Mouse (Mus musculus) limb, embryonic 13.5 days (tissue): Measurements from ENCODE around the gene Vhl. TPM values are rescaled to one million over a fixed set of nuclear protein-coding genes. Genes with fewer than 3 reads are reported as not detected.
A peak's percentile ranks its signal among the peaks of the same experiment; 100 is the strongest.
"Not testable (repeated sequence)": the region's sequence is repeated elsewhere in the genome, so short reads cannot be mapped to it uniquely, and the experiment has no call there.

Experiments used
- ATAC-seq: fragments of 200-750 bp; cut with Nextera tagmentation; 2 replicates; pipeline ENCODE4 v1.8.0; 2017; ENCODE audit warnings: low read depth, moderate number of reproducible peaks, moderate TSS enrichment; ENCODE audit not compliant: low FRiP score
- H3K27ac ChIP-seq: fragments of 300-500 bp; sonication (generic); 2 replicates; pipeline ENCODE4 v1.5.1; 2015; ENCODE audit warnings: inconsistent platforms, mild to moderate bottlenecking, moderate library complexity
- H3K27me3 ChIP-seq: fragments of 300-500 bp; sonication (generic); 2 replicates; pipeline ENCODE4 v1.6.1; 2015; ENCODE audit warnings: mild to moderate bottlenecking, inconsistent platforms
- H3K36me3 ChIP-seq: fragments of 300-500 bp; sonication (generic); 2 replicates; pipeline ENCODE4 v1.6.1; 2015; ENCODE audit warnings: inconsistent platforms, mild to moderate bottlenecking, moderate library complexity
- H3K4me1 ChIP-seq: fragments of 300-500 bp; sonication (generic); 2 replicates; pipeline ENCODE4 v1.6.1; 2015; ENCODE audit warnings: inconsistent platforms
- H3K4me2 ChIP-seq: fragments of 300-500 bp; sonication (generic); replicated peaks from 2 replicates; pipeline ENCODE4 v1.6.1; 2015; ENCODE audit warnings: inconsistent platforms, mild to moderate bottlenecking, moderate library complexity
- H3K4me3 ChIP-seq: fragments of 300-500 bp; sonication (generic); 2 replicates; pipeline ENCODE4 v1.5.1; 2015; ENCODE audit warnings: moderate library complexity, mild to moderate bottlenecking, inconsistent platforms
- H3K9ac ChIP-seq: fragments of 300-500 bp; sonication (generic); 2 replicates; pipeline ENCODE4 v1.6.1; 2015; ENCODE audit warnings: mild to moderate bottlenecking, inconsistent platforms
- H3K9me3 ChIP-seq: fragments of 300-500 bp; sonication (generic); 2 replicates; pipeline ENCODE4 v1.6.1; 2016; ENCODE audit warnings: inconsistent platforms
- WGBS: fragments of 180-500 bp; shearing (Covaris S2); methylation state at CpG from one replicate; pipeline ENCODE4 v1.1.7; 2015; 5-methylcytosine and 5-hydroxymethylcytosine counted together
- polyA plus RNA-seq: library from polyadenylated mRNA; unstranded; fragments of >200 nt; fragmentation: Nextera tagmentation; extraction: Ambion mirVana; gene quantifications from 2 replicates; pipeline ENCODE4 v1.2.1, GENCODE M21; 2015

Gene Vhl
- polyA plus RNA-seq, 1 experiment from 2014 or later: 56.6 TPM

GRCm38 (mm10) chr6:113669821-113670220 is 46.1 kb downstream of the Vhl start:
- Histone ChIP-seq H3K27ac (peak overlapping the region; percentile 79; the same call in 1 of the 2 replicates), H3K36me3 (no peaks in the 10 kb centered on the region), H3K27me3 (no peaks in the 10 kb centered on the region), H3K9me3 (0 out of 2 replicates have a peak, but pooled peaks cover 5% of the 10 kb centered on the region), H3K9ac (no peak overlapping the region), H3K4me2 (no peak overlapping the region), H3K4me1 (peaks cover 25% of the 10 kb centered on the region), H3K4me3 (no peak overlapping the region)
- 60% methylated on average over 7 of the region's 7 CpGs for WGBS
- ATAC-seq: no peak

- not testable (repeated sequence) for H3K9me3 ChIP-seq, H3K36me3 ChIP-seq, ATAC-seq, H3K27me3 ChIP-seq, H3K27ac ChIP-seq, H3K4me3 ChIP-seq, H3K4me2 ChIP-seq, H3K9ac ChIP-seq
- 96% methylated on average over 1 of the region's 1 CpGs for WGBS
- peaks cover 23% of the 10 kb centered on the region for H3K4me1 ChIP-seq
Observed at GRCm38 (mm10) chr6:113672029-113672428, 48.3 kb downstream of the Vhl start.

GRCm38 (mm10) chr6:113672989-113673388 is 49.2 kb downstream of the Vhl start:
- H3K27me3 ChIP-seq: no peaks in the 10 kb centered on the region
- H3K36me3 ChIP-seq: no peaks in the 10 kb centered on the region
- no peaks in the 10 kb centered on the region for H3K9me3 ChIP-seq
- H3K4me2 ChIP-seq: no peak overlapping the region
- no peak overlapping the region for H3K27ac ChIP-seq
- H3K4me1 ChIP-seq: peaks cover 19% of the 10 kb centered on the region
- ATAC-seq: no peak
- no peak overlapping the region for H3K4me3 ChIP-seq
- no peak overlapping the region for H3K9ac ChIP-seq
- 75% methylated on average over 6 of the region's 6 CpGs for WGBS

GRCm38 (mm10) chr6:113675234-113675633 is 51.5 kb downstream of the Vhl start:
- ATAC-seq: no peak
- Histone ChIP-seq H3K4me1 (peaks cover 3% of the 10 kb centered on the region; the same call in 1 of the 2 replicates), H3K36me3 (no peaks in the 10 kb centered on the region), H3K27me3 (no peaks in the 10 kb centered on the region), H3K9me3 (no peaks in the 10 kb centered on the region), H3K4me2 (no peak overlapping the region), H3K9ac (no peak overlapping the region), H3K4me3 (no peak overlapping the region), H3K27ac (no peak overlapping the region)
- 77% methylated on average over 4 of the region's 4 CpGs for WGBS

- H3K36me3 ChIP-seq: no peaks in the 10 kb centered on the region
- H3K9me3 ChIP-seq: no peaks in the 10 kb centered on the region
- peaks cover 3% of the 10 kb centered on the region; the same call in 1 of the 2 replicates for H3K4me1 ChIP-seq
- no peaks in the 10 kb centered on the region for H3K27me3 ChIP-seq
- no peak overlapping the region for H3K4me3 ChIP-seq
- no peak overlapping the region for H3K27ac ChIP-seq
- no peak for ATAC-seq
- 95% methylated on average over 9 of the region's 9 CpGs for WGBS
- H3K4me2 ChIP-seq: no peak overlapping the region
- H3K9ac ChIP-seq: no peak overlapping the region
Observed at GRCm38 (mm10) chr6:113675991-113676390, 52.2 kb downstream of the Vhl start.

GRCm38 (mm10) chr6:113677070-113677734 is 53.4 kb downstream of the Vhl start:
- no peak overlapping the region for H3K27ac ChIP-seq
- no peak overlapping the region for H3K9ac ChIP-seq
- H3K4me3 ChIP-seq: no peak overlapping the region
- 60% methylated on average over 14 of the region's 14 CpGs for WGBS
- peaks cover 3% of the 10 kb centered on the region; the same call in 1 of the 2 replicates for H3K4me1 ChIP-seq
- no peak for ATAC-seq
- no peak overlapping the region for H3K4me2 ChIP-seq
- H3K27me3 ChIP-seq: no peaks in the 10 kb centered on the region
- H3K36me3 ChIP-seq: no peaks in the 10 kb centered on the region
- no peaks in the 10 kb centered on the region for H3K9me3 ChIP-seq

- no peaks in the 10 kb centered on the region for H3K36me3 ChIP-seq
- H3K27ac ChIP-seq: no peak overlapping the region
- H3K9me3 ChIP-seq: no peaks in the 10 kb centered on the region
- H3K4me1 ChIP-seq: peaks cover 3% of the 10 kb centered on the region; the same call in 1 of the 2 replicates
- H3K4me3 ChIP-seq: no peak overlapping the region
- WGBS: 80% methylated on average over 14 of the region's 14 CpGs
- no peak overlapping the region for H3K4me2 ChIP-seq
- H3K9ac ChIP-seq: no peak overlapping the region
- ATAC-seq: no peak
- no peaks in the 10 kb centered on the region for H3K27me3 ChIP-seq
Observed at GRCm38 (mm10) chr6:113678246-113679012, 54.7 kb downstream of the Vhl start.

- 79% methylated on average over 9 of the region's 9 CpGs for WGBS
- no peak for ATAC-seq
- no peak overlapping the region for H3K4me3 ChIP-seq
Observed at GRCm38 (mm10) chr6:113679993-113680566, 56.3 kb downstream of the Vhl start.

More at GRCm38 (mm10) chr6:113679993-113680566, 56.3 kb downstream of the Vhl start:
- Histone ChIP-seq H3K27ac (no peak overlapping the region), H3K36me3 (no peaks in the 10 kb centered on the region), H3K9me3 (no peaks in the 10 kb centered on the region), H3K4me1 (peaks cover 3% of the 10 kb centered on the region; the same call in 1 of the 2 replicates), H3K4me2 (no peak overlapping the region), H3K9ac (no peak overlapping the region), H3K27me3 (no peaks in the 10 kb centered on the region)

Other genes starting within 250 kb of the Vhl start
- 44.8 and 46.8 TPM in 2 replicates for gene Tada3, start 246.1 kb upstream of the Vhl start, polyA plus RNA-seq
- 384 and 391 TPM in 2 replicates for gene Arpc4, start 245.8 kb upstream of the Vhl start, polyA plus RNA-seq
- gene Ttll3, start 234.7 kb upstream of the Vhl start, polyA plus RNA-seq: 5.1 and 7.3 TPM in 2 replicates
- 27.1 and 27.3 TPM in 2 replicates for gene Rpusd3, start 204.6 kb upstream of the Vhl start, polyA plus RNA-seq
- not detected in 2 replicates for gene Cidec, start 188.2 kb upstream of the Vhl start, polyA plus RNA-seq
- 88.2 and 89.7 TPM in 2 replicates for gene Jagn1, start 181.4 kb upstream of the Vhl start, polyA plus RNA-seq
- 6.5 and 6.6 TPM in 2 replicates for gene Il17re, start 165.5 kb upstream of the Vhl start, polyA plus RNA-seq
- gene Il17rc, start 152.5 kb upstream of the Vhl start, polyA plus RNA-seq: 9.9 and 10.5 TPM in 2 replicates
- gene Creld1, start 140.7 kb upstream of the Vhl start, polyA plus RNA-seq: 14.9 and 17.1 TPM in 2 replicates
- gene Prrt3, start 122.0 kb upstream of the Vhl start, polyA plus RNA-seq: 0.94 and 1.2 TPM in 2 replicates
- 94.0 and 98.4 TPM in 2 replicates for gene Emc3, start 92.3 kb upstream of the Vhl start, polyA plus RNA-seq
- 11.6 and 11.7 TPM in 2 replicates for gene Fancd2, start 92.3 kb upstream of the Vhl start, polyA plus RNA-seq
- not detected in 2 replicates for gene Fancd2os, start 23.2 kb upstream of the Vhl start, polyA plus RNA-seq
- 232 and 239 TPM in 2 replicates for gene Brk1, start 19.2 kb upstream of the Vhl start, polyA plus RNA-seq
- 3.4 and 3.6 TPM in 2 replicates for gene Irak2, start 14.5 kb downstream of the Vhl start, polyA plus RNA-seq
- 0.91 and 1.3 TPM in 2 replicates for gene Tatdn2, start 73.1 kb downstream of the Vhl start, polyA plus RNA-seq
- gene Ghrl, start 95.9 kb downstream of the Vhl start, polyA plus RNA-seq: 0.65 TPM in 1 of 2 replicates, not detected in the other
- gene Sec13, start 116.8 kb downstream of the Vhl start, polyA plus RNA-seq: 321 and 322 TPM in 2 replicates